Comparison of ENCODE assay signal across 8 mouse cellular contexts in genomic region chr13:101800833-101801371, GRCm38 (mm10). TPM values are rescaled to one million over a fixed set of nuclear protein-coding genes. Genes with fewer than 3 reads are reported as not detected.
DNase-seq lines count a peak whose midpoint lies in the region; ATAC-seq and TF ChIP-seq lines count a peak whose summit lies in the region.

No protein-coding gene starts in this region.

- peak overlapping the region; percentile 50 to 53 for H3K4me3 ChIP-seq in heart, embryonic 14.5 days (ENCODE audit: control insufficient read depth in 1 of 2, insufficient read depth in 1 of 2, low read depth in 1 of 2, low read length in 2 of 2)
- H3K4me3 ChIP-seq in bone marrow, adult 2 months (replicated peaks; ENCODE audit: control insufficient read depth, low read depth, low read length) = peak overlapping the region; percentile 9
- H3K4me3 ChIP-seq in hindbrain, embryonic 11.5 days (ENCODE audit: low read depth, low read length) = peak overlapping the region; percentile 30; the same call in 1 of the 2 replicates
- peak overlapping the region; percentile 30 for H3K4me3 ChIP-seq in midbrain, embryonic 11.5 days (ENCODE audit: low read depth, low read length)

- intact Hi-C loops in heart, postnatal 14 days (cut with DNase I) = no loop called here

- H3K4me2 ChIP-seq in heart, embryonic 14.5 days (ENCODE audit: low read length) = peak overlapping the region; percentile 90
- peak overlapping the region; percentile 47 for H3K4me2 ChIP-seq in hindbrain, embryonic 11.5 days (replicated peaks; ENCODE audit: low read depth, low read length)
- H3K4me2 ChIP-seq in midbrain, embryonic 11.5 days = peak overlapping the region; percentile 44

- WGBS in heart, embryonic 14.5 days = 34% methylated on average over 10 of the region's 10 CpGs
- WGBS in bone marrow, adult 2 months = 63% methylated on average over 10 of the region's 10 CpGs
- WGBS in hindbrain, embryonic 11.5 days = 24% methylated on average over 10 of the region's 10 CpGs
- 21% methylated on average over 10 of the region's 10 CpGs for WGBS in midbrain, embryonic 11.5 days

- no peak for TF ChIP-seq POLR2A in bone marrow, adult 2 months (IDR thresholded peaks at IDR 0.05; ENCODE audit: borderline replicate concordance, control insufficient read depth, low read depth, low read length)

- H3K4me1 ChIP-seq in heart, embryonic 14.5 days (ENCODE audit: control insufficient read depth in 2 of 2, insufficient read depth in 2 of 2, low read length in 2 of 2) = peaks cover 0 to 3% of the 10 kb centered on the region in 2 experiments; a peak in 3 of 4 replicates
- H3K4me1 ChIP-seq in bone marrow, adult 2 months (ENCODE audit: control insufficient read depth, insufficient read depth, low read length) = 0 out of 2 replicates have a peak, but pooled peaks cover 1% of the 10 kb centered on the region
- no peaks in the 10 kb centered on the region for H3K4me1 ChIP-seq in hindbrain, embryonic 11.5 days (replicated peaks; ENCODE audit: control insufficient read depth, insufficient read depth, low read length)
- H3K4me1 ChIP-seq in midbrain, embryonic 11.5 days (ENCODE audit: control insufficient read depth, insufficient read depth, low read length) = peaks cover 6% of the 10 kb centered on the region; the same call in 1 of the 2 replicates

- no peak for ATAC-seq in heart, embryonic 14.5 days (ENCODE audit: insufficient number of reproducible peaks, insufficient read depth, low FRiP score, low read depth)
- peak; percentile 39 for ATAC-seq in hindbrain, embryonic 11.5 days (ENCODE audit: low FRiP score)
- ATAC-seq in midbrain, embryonic 11.5 days (ENCODE audit: low FRiP score) = peak; percentile 45

- H3K27ac ChIP-seq in heart, embryonic 14.5 days (replicated peaks in 1 of 2; ENCODE audit: control insufficient read depth in 1 of 2, insufficient read depth in 1 of 2, low read depth in 2 of 2, low read length in 2 of 2) = peak overlapping the region in 1 of 2 experiments; percentile 42; a peak in 1 of 4 replicates
- no peak overlapping the region for H3K27ac ChIP-seq in bone marrow, adult 2 months (ENCODE audit: control insufficient read depth, insufficient read depth, low read depth, low read length, poor library complexity)
- peak overlapping the region; percentile 70 for H3K27ac ChIP-seq in hindbrain, embryonic 11.5 days (ENCODE audit: low read depth, low read length)
- peak overlapping the region; percentile 35; the same call in 1 of the 2 replicates for H3K27ac ChIP-seq in midbrain, embryonic 11.5 days (ENCODE audit: low read depth, low read length)

- no peaks in the 10 kb centered on the region for H3K27me3 ChIP-seq in heart, embryonic 14.5 days (ENCODE audit: control insufficient read depth, insufficient read depth, low read length)
- no peaks in the 10 kb centered on the region for H3K27me3 ChIP-seq in hindbrain, embryonic 11.5 days (ENCODE audit: control insufficient read depth, insufficient read depth, low read length)
- no peaks in the 10 kb centered on the region for H3K27me3 ChIP-seq in midbrain, embryonic 11.5 days (ENCODE audit: control insufficient read depth, insufficient read depth, low read length)

- no peak for DNase-seq in heart, postnatal 14 days
- DNase-seq in hindbrain, embryonic 11.5 days (ENCODE audit: low spot score) = peak; percentile 58
- DNase-seq in midbrain, embryonic 11.5 days (ENCODE audit: low spot score, missing footprints) = no peak
- DNase-seq in spleen, postnatal 14 days (ENCODE audit: low spot score in 2 of 2) = no peak
- DNase-seq in left cerebral cortex, adult 18-20 months (ENCODE audit: low spot score in 2 of 2) = no peak
- no peak for DNase-seq in layer of hippocampus, postnatal 14 days (ENCODE audit: low spot score in 2 of 2)

- no peaks in the 10 kb centered on the region for H3K36me3 ChIP-seq in heart, embryonic 14.5 days (ENCODE audit: control insufficient read depth, insufficient read depth, low read length)
- H3K36me3 ChIP-seq in hindbrain, embryonic 11.5 days (ENCODE audit: control insufficient read depth, insufficient read depth, low read length) = no peaks in the 10 kb centered on the region
- no peaks in the 10 kb centered on the region for H3K36me3 ChIP-seq in midbrain, embryonic 11.5 days (ENCODE audit: control insufficient read depth, insufficient read depth, low read length)

- no peak for TF ChIP-seq CTCF in bone marrow, adult 2 months (IDR thresholded peaks at IDR 0.05; ENCODE audit: control insufficient read depth, insufficient read depth, low read length)

- no peaks in the 10 kb centered on the region for H3K9me3 ChIP-seq in heart, embryonic 14.5 days (ENCODE audit: control insufficient read depth, low read length)
- H3K9me3 ChIP-seq in hindbrain, embryonic 11.5 days (ENCODE audit: control insufficient read depth, low read length) = no peaks in the 10 kb centered on the region
- H3K9me3 ChIP-seq in midbrain, embryonic 11.5 days (ENCODE audit: control insufficient read depth, low read length) = no peaks in the 10 kb centered on the region

- H3K9ac ChIP-seq in heart, embryonic 14.5 days (ENCODE audit: low read length) = peak overlapping the region; percentile 76
- H3K9ac ChIP-seq in hindbrain, embryonic 11.5 days (ENCODE audit: low read depth, low read length) = peak overlapping the region; percentile 72
- peak overlapping the region; percentile 54 for H3K9ac ChIP-seq in midbrain, embryonic 11.5 days (ENCODE audit: low read length)

RNA-seq across cellular contexts. Expression of gene Pik3r1, which starts 32.9 kb away (rescaled TPM):
- 23.2 and 26.2 TPM in 2 replicates for polyA plus RNA-seq in heart, embryonic 14.5 days (2014; fragmentation: Nextera tagmentation; extraction: Ambion mirVana)
- 100 to 1,000 TPM in 1 of 2 experiments, 10 to 100 TPM in 1; 99.1 to 106 TPM for total RNA-seq in heart, postnatal 14 days (2021)
- polyA plus RNA-seq in bone marrow, adult 2 months (2011; ENCODE audit: insufficient read depth, insufficient read length, low replicate concordance, missing spikeins) = 34.7 and 41.1 TPM in 2 replicates
- polyA plus RNA-seq in hindbrain, embryonic 11.5 days (2014; fragmentation: Nextera tagmentation; extraction: Ambion mirVana) = 19.0 and 29.8 TPM in 2 replicates
- 13.6 and 13.9 TPM in 2 replicates for polyA plus RNA-seq in midbrain, embryonic 11.5 days (2014; fragmentation: Nextera tagmentation; extraction: Ambion mirVana)
- 100 to 1,000 TPM; 120 to 129 TPM for total RNA-seq in left cerebral cortex, adult 18-20 months (2021)
- 100 to 1,000 TPM in 1 of 2 experiments, 10 to 100 TPM in 1; 98.7 to 102 TPM for total RNA-seq in layer of hippocampus, postnatal 14 days (2021)
